Mouse (Mus musculus) brain, embryonic 14.5 days (tissue): ENCODE data around the gene Car10. TPM values are rescaled to one million over a fixed set of nuclear protein-coding genes. Genes with fewer than 3 reads are reported as not detected.
A peak's percentile ranks its signal among the peaks of the same experiment; 100 is the strongest.
"Not testable (repeated sequence)": the region's sequence is repeated elsewhere in the genome, so short reads cannot be mapped to it uniquely, and the experiment has no call there.

ENCODE experiments used
- DNase-seq: peaks from one replicate; pipeline ENCODE4 v3.0.0-alpha.2; 2011; ENCODE audit warnings: low read depth
- CTCF ChIP-seq: fragments of 200-500 bp; IDR thresholded peaks from 2 replicates; pipeline ENCODE4 v1.5.1; 2012; ENCODE audit warnings: inconsistent platforms, mild to moderate bottlenecking, moderate library complexity, borderline replicate concordance; ENCODE audit not compliant: insufficient read depth, insufficient read length; ENCODE audit errors: extremely low read depth
- POLR2A ChIP-seq: fragments of 200-500 bp; IDR thresholded peaks from 2 replicates; pipeline ENCODE4 v1.6.1; 2012; ENCODE audit warnings: mild to moderate bottlenecking, inconsistent platforms, borderline replicate concordance; ENCODE audit not compliant: poor library complexity, insufficient read depth, insufficient read length, severe bottlenecking; ENCODE audit errors: extremely low read depth
- polyA plus RNA-seq: library from polyadenylated mRNA; depleted of rRNA; stranded (reverse); fragments of >200 nt; gene quantifications from 2 replicates; pipeline ENCODE4 v1.2.3, GENCODE M21; 2012

Car10 gene
- polyA plus RNA-seq, 1 experiment: 28.5 TPM

DNA sequence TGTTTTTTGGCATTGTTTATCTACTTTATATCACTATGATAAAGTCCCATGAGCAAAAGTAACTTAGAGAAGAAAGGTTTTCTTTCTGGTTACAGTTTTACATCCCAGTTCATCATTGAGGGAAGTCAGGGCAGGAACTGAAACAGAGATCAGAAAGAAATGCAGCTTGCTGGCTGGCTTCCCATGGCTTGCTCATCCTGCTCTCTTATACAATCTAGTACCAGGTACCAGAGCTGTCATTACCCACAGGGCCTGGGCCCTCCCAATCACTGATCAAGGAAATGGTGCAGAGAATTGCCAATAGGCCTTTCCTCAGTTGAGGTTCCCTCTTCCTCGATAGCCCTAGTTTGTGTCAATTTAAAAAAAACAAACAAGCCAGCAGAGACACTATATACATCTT, 195.8 kb downstream of the Car10 start:
- no peak for DNase-seq
- no peak for TF ChIP-seq POLR2A
- no peak for TF ChIP-seq CTCF

DNA sequence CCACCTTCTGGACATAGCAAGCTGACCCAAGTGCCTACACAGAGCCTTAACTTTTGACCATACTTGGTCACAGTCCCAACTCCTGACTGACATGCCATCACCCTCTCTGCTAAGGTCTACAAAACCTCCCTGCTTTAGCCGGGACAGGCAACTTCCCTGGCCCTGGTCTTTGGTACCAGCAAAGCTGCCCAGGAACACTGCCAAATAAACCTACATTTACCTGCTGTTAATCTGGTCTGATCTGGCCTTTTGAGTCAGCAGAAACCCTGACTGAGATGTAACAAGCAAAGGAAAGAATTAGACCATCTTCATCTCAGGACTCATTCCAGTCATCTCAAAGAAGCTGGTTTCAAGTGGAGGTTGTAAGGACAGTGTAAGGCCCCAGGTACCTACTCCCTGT, 212.2 kb downstream of the Car10 start:
- TF ChIP-seq POLR2A (no peak), CTCF (no peak)
- DNase-seq: no peak

DNA sequence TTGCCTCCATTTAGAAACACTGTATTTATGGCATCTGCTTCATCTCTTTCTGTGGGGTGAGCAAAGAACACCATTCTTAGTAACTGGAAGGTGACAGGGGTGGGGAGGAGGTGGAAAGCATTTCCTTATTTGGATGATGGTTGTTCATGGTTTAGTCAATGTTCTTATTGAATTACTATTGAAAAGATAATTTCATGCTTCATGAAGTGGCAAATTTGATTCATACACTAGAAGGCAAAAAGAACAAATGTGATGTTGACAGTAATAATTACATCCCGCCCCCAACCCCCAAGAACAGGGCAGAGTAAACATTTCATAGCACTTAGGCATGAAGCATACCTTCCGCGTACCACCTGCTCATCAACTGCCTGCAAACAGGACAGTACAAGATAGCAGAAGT, 239.9 kb downstream of the Car10 start:
- no peak for TF ChIP-seq POLR2A
- DNase-seq: peak; percentile 20

DNA sequence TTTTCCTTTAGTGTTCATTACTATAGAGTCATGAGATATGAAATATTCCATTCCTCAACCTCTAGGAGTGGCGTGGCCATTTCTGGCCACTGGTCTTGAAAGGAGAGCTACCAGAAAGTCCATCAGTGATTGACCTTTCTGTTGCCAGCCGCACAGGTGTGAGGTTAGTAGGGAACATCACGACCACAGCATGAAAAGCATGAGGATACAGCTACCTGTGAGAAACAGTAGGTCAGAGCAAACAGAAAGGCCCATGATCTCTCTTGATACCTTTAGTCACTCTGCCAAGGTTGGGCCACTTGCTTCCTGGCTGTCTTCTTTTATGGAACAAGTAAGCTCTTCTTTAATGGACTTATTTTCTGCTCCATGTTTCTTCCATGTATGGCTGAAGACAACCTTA, 246.1 kb downstream of the Car10 start:
- TF ChIP-seq CTCF (no peak), POLR2A (no peak)
- no peak for DNase-seq

DNA sequence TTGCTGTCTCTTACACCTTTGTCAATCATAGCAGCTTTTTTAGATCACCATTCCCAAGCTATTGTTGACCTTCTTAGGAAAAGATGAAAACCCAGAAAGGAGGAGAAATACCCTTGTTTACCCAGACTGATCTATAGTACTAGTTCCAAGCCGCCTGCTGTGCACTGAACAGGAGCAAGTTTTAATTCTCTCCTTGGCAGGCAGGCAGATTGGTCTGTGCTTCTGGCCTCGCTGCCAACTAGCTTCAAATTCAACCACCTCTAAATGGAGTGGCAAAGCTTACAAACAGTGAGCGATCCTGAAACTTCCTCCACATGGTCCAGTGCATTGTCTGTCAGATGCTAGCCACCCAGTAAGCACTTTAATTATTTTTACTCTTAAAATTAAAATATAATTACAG, 247.0 kb downstream of the Car10 start:
- no peak for TF ChIP-seq CTCF
- TF ChIP-seq POLR2A: no peak
- peak; percentile 66 for DNase-seq

DNA sequence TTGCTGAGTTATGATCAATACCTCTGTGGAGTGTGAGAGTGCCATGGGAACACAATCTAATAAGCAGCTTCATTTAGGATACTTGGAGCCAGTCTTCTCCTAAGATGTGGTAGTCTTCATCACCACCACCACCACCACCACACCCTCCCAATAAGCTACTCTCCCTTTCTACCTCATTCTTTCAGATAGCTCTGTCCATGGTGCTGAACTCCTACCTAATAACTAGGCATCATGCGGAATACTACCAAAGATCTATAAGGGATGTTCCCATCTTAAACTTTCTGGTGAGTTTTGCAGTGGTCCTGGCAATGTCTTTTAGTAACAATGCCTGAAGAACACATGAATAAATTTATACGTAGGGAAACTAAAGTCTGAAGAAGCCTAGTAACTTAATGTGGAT, 263.7 kb downstream of the Car10 start:
- TF ChIP-seq CTCF: no peak
- no peak for TF ChIP-seq POLR2A
- peak; percentile 19 for DNase-seq

DNA sequence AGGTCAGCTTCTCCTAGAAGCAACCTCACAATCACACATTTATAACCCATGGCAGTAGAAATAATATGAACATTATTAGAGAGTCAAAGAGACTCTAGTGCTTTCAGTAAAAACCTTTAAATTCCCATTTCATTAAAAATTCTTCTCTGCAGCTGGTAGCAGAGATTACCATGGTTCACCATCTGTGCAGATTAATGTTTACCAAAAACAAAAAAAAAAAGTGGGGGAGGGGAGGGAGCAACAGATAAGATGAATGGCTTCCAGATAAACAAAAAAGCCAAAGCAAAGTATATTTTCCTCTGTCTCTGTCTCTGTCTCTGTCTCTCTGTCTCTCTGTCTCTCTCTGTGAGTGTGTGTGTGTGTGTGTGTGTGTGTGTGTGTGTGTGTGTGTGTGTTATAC, 266.3 kb downstream of the Car10 start:
- no peak for TF ChIP-seq POLR2A
- no peak for TF ChIP-seq CTCF
- peak; percentile 55 for DNase-seq

DNA sequence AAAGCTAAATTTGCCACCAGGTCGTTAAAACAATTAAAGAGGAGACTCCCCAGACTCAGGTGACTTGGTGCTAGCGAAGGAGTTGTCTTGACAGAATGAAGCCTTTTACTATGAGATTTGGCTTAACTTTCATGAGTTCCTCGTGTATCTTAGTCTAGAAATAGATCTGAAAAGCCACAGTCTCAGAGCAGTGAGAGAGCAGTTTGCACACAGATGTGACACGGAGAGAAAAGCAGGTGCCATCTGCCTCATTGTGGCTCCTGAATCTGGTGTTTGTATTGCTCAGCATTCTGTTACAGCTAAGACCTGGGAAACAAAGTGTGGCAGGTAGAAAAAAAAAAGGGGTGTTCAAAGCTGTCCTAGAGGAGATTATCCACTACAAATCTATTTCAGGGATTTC, 269.4 kb downstream of the Car10 start:
- TF ChIP-seq CTCF (no peak), POLR2A (no peak)
- no peak for DNase-seq

DNA sequence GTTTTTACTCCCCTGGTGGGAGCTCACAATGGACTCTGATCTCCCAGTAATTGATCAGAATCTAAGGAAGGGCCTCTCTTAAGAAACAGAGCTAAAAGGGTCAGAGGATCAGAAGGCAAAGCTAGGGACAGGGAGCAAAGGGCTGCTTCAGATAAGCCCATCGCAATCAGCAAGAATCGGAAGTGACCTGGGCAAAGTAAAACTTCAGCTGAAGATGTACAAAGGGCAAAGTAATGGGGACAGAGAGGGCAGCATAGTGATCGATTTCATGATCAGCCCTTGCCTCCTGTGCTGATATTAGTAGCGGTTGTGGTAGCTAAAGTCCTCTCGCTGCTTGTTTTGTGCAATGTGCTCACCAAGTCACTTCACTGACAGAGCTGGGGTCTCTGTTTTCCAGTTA, 269.9 kb downstream of the Car10 start:
- no peak for DNase-seq
- TF ChIP-seq CTCF (no peak), POLR2A (no peak)

DNA sequence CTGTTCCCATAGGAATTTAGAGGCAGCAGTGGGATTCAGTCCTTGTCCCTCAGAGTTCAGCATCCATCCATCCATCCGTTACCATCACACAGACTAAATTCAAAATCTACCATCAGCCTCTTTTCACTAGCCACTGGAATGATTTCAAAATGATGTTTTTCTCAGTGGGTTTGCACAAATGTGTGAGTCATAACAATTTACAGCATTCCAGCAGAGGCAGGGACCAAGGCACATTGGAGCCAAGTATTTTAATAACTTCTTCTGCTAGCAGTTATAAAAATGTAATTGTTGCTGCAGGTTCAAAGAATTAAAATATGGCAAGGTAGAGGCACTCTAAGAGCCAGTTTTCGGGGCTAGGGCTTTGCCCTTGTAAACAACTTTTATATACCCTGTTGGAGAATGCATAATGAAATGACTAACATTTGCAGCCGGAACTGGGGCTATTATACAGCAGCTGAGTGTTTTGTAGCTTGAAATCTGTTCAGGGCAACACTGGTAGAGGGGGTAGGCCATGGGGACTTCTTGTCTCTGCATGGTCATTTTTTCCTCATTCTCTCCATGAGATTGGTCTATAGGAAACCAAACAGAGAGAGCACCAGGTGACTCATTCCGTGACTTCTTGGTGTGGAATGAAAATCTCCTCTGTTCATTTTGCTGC, 276.0 kb downstream of the Car10 start:
- no peak for TF ChIP-seq CTCF
- no peak for TF ChIP-seq POLR2A
- DNase-seq: no peak

DNA sequence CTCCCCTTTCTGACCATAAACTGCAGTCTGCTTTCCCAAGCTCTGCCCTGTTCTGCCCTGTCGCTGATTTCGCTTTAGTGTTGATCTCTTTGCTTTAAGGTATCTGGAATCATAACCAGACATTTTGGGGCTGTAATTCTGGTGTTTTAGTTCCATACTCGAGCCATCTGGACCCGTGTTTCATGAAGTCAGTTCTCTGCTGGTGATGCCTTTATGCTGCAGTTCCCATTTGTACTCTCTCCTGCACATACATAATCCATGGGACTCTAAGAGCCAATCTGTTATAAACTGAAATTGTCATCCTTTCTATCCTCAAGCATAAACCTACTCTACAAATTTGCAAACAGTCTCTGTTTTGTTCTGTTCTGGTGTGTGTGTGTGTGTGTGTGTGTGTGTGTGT, 293.3 kb downstream of the Car10 start:
- TF ChIP-seq CTCF: no peak
- TF ChIP-seq POLR2A: no peak
- no peak for DNase-seq

DNA sequence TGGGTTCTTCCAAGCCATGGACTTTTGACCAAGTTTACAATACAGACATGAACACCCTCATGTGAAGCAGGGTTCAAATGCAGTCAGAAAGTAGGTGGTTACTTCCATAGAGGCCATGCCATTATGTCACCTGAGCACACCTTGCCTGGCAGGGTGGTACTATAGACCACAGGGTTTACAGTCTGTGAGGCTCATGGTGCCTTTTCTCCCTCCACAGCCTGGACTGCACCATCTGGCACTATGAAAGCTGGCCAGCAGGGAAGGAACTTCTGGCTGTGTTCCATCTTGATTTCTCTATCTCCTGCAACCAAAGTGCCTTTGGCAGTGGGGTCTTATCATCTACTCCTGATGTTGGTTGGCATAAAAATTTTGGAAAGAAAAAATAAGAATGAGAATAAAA, 295.5 kb downstream of the Car10 start:
- DNase-seq: not testable (repeated sequence)

DNA sequence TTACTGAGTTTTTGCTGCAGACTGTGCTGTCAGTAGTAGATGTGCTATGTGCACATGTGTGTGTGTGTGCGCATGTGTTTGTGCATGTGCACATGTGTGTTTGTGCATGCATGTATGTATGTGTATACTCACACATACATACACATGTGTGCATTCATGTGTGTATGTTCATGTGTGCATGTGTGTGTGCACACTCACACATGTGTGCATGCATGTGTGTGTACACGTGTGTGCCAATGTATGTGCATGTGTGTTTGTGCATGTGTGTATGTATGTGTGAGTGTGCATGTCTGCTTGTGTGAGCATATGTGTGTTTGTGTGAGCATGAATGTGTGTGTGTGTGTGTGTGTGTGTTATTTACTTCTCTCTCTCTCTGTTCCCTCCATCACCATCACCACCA, 298.5 kb downstream of the Car10 start:
- no peak for DNase-seq
- TF ChIP-seq POLR2A (no peak), CTCF (no peak)

DNA sequence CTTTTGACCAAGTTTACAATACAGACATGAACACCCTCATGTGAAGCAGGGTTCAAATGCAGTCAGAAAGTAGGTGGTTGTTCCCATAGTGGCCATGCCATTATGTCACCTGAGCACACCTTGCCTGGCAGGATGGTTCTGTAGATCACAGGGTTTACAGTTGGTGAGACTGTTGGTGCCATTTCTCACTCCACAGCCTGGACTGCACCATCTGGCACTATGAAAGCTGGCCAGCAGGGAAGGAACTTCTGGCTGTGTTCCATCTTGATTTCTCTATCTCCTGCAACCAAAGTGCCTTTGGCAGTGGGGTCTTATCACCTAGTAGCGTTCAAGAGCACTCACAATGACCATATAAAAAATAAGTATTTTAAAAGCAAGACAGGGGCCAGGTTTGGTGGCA, 303.3 kb downstream of the Car10 start:
- not testable (repeated sequence) for DNase-seq
